Mouse (Mus musculus) intestine, embryonic 14.5 days (tissue): ENCODE measurements at regions not wholly inside any gene's neighbourhood (a gene's known extent, or its start where the extent isn't known, plus 50 kb on each side); places are given as distances from the start of the nearest gene placed in this dataset.

Experiments used
- ATAC-seq: fragments of 200-750 bp; cut with Nextera tagmentation; replicated peaks from 2 replicates; pipeline ENCODE4 v1.8.0; 2017; ENCODE audit warnings: low read depth, moderate number of reproducible peaks, moderate TSS enrichment, moderate library complexity; ENCODE audit not compliant: low FRiP score, low TSS enrichment
- DNase-seq: peaks from one replicate; pipeline ENCODE4 v3.0.0-alpha.2; 2018; ENCODE audit warnings: low spot score
- H3K27ac ChIP-seq: fragments of 300-500 bp; sonication (generic); 2 replicates; pipeline ENCODE4 v1.5.1; 2014; ENCODE audit warnings: low read depth, mild to moderate bottlenecking, control low read depth
- H3K27me3 ChIP-seq: fragments of 300-500 bp; sonication (generic); replicated peaks from 2 replicates; pipeline ENCODE4 v1.6.1; 2014; ENCODE audit warnings: low read length, control low read depth; ENCODE audit not compliant: control insufficient read depth, insufficient read depth
- H3K36me3 ChIP-seq: fragments of 300-500 bp; sonication (generic); 2 replicates; pipeline ENCODE4 v1.6.1; 2014; ENCODE audit warnings: low read length, control low read depth; ENCODE audit not compliant: control insufficient read depth, insufficient read depth
- H3K4me1 ChIP-seq: fragments of 300-500 bp; sonication (generic); replicated peaks from 2 replicates; pipeline ENCODE4 v1.6.1; 2014; ENCODE audit warnings: low read length, control low read depth, mixed read lengths; ENCODE audit not compliant: control insufficient read depth, insufficient read depth
- H3K4me2 ChIP-seq: fragments of 300-500 bp; sonication (generic); 2 replicates; pipeline ENCODE4 v1.6.1; 2014; ENCODE audit warnings: low read length
- H3K4me3 ChIP-seq: fragments of 300-500 bp; sonication (generic); 2 replicates; pipeline ENCODE4 v1.5.1; 2014; ENCODE audit warnings: low read depth, low read length, control low read depth, mixed read lengths
- H3K9ac ChIP-seq: fragments of 300-500 bp; sonication (generic); 2 replicates; pipeline ENCODE4 v1.6.1; 2014; ENCODE audit warnings: mild to moderate bottlenecking, low read length
- H3K9me3 ChIP-seq: fragments of 300-500 bp; sonication (generic); 2 replicates; pipeline ENCODE4 v1.6.1; 2016; ENCODE audit warnings: low read length, control low read depth; ENCODE audit not compliant: control insufficient read depth
- WGBS: fragments of 180-500 bp; shearing (Covaris S2); extraction: QIAGEN DNeasy Blood & Tissue Kit; methylation state at CpG from one replicate; pipeline ENCODE4 v1.1.7; 2014; 5-methylcytosine and 5-hydroxymethylcytosine counted together

DNA sequence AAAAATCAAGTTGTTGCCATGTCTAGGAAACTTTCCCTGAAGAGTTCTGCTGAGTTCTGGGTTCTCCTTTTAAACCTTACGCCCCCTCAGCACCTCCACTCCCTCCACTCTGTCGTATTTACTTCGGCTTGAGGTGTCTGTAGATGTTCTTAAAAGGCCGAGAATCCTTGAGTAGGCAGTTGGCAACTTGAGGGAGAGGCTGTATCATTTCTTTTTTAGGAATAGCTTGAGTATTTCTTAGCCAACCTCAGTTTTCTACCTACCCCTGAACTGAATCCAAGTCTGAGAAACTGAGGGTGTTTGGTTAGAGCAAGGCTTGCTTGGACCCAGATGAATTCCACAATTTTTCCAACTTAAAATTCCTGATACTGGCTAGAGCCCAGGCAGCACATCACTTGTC, 136.8 kb upstream of the Max start:
- DNase-seq (no peak), ATAC-seq (no peak)
- Histone ChIP-seq H3K4me1 (peaks cover 4% of the 10 kb centered on the region; the same call in 1 of the 2 replicates), H3K9ac (no peak overlapping the region), H3K9me3 (no peaks in the 10 kb centered on the region), H3K36me3 (no peaks in the 10 kb centered on the region), H3K4me2 (no peak overlapping the region), H3K27ac (no peak overlapping the region), H3K4me3 (no peak overlapping the region), H3K27me3 (no peaks in the 10 kb centered on the region)
- WGBS, result 90% methylated on average over 4 of the region's 4 CpGs

DNA sequence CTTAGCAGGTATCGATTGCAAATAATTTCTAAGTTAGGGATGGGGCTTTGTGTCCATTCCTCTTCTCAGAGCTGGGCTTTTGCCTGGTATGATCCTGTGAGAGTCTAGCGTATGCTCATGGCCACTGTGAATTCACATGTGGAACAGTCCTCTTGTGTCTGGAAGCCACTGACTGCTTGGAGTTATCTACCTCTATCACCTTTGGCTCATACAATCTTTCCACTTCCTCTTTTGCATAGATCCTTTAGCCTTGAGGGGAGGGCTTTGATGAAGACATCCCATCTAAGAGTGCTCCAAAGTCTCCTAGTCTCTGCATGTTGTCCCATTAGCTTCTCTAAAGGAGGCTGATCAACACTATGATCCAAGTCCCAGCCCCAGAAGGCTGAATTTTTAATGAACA, 135.8 kb upstream of the Max start:
- Histone ChIP-seq H3K36me3 (no peaks in the 10 kb centered on the region), H3K4me3 (no peak overlapping the region), H3K4me2 (no peak overlapping the region), H3K27me3 (no peaks in the 10 kb centered on the region), H3K9ac (no peak overlapping the region), H3K9me3 (no peaks in the 10 kb centered on the region), H3K27ac (no peak overlapping the region), H3K4me1 (peaks cover 6% of the 10 kb centered on the region; the same call in 1 of the 2 replicates)
- no peak for DNase-seq
- no peak for ATAC-seq
- WGBS, result 100% methylated on average over 2 of the region's 2 CpGs

- Histone ChIP-seq H3K27me3 (no peaks in the 10 kb centered on the region), H3K27ac (no peak overlapping the region), H3K4me3 (no peak overlapping the region), H3K9me3 (no peaks in the 10 kb centered on the region), H3K36me3 (no peaks in the 10 kb centered on the region), H3K4me1 (peaks cover 8% of the 10 kb centered on the region; the same call in 1 of the 2 replicates), H3K4me2 (no peak overlapping the region), H3K9ac (no peak overlapping the region)
- DNase-seq (no peak), ATAC-seq (no peak)
- WGBS, result 83% methylated on average over 4 of the region's 4 CpGs
Observed at GRCm38 (mm10) chr12:77096461-77096860, 134.5 kb upstream of the Max start.

DNA sequence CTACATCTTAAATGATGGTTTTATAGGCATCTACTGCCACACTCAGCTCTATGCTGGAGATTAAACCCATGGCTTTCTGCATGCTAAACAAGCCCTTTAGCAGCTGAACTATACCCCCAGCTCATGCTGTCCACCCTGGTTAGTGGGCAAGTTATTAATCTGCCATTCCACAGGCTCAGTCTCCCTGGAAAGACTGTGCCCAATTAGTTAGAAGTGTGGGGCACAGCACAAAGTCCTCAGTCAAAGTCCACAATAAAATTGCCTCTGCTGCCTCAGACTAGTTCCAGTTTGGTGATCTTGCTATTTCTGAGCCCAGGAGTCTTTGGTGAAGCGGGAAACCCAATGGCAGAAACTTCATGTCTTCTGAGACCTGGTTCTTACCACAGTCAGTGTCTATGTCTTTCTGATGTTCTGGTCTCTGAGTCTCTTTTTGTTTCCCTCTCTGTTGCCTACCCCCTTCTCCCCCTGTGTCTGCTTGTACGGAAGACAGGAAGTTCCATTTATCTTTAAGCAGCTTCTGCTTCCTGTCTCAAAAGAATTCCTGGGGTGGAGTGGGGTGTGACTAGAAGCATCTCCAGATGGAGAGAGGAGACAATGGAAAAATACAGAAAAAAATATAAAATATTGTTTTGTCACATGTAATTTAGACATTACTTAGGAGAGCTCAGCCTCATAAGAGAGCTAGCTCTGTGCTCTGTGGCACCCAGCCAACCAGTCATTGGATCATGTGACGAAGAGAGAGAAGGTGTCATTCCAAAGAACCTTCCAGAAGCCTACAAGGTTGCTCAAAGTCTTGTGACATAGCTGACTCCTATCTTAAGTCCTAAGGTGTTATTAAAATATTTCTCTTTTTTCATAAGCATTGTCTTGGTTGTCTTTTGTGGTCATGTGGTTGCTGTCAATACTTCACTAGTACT, 133.3 kb upstream of the Max start:
- H3K27me3 ChIP-seq, result no peaks in the 10 kb centered on the region
- no peak overlapping the region for H3K9ac ChIP-seq
- H3K4me3 ChIP-seq, result no peak overlapping the region
- H3K36me3 ChIP-seq, result no peaks in the 10 kb centered on the region
- DNase-seq (no peak), ATAC-seq (no peak)
- H3K9me3 ChIP-seq, result no peaks in the 10 kb centered on the region
- 68% methylated on average over 3 of the region's 3 CpGs for WGBS
- no peak overlapping the region for H3K4me2 ChIP-seq
- H3K27ac ChIP-seq, result no peak overlapping the region
- H3K4me1 ChIP-seq, result peaks cover 8% of the 10 kb centered on the region; the same call in 1 of the 2 replicates

DNA sequence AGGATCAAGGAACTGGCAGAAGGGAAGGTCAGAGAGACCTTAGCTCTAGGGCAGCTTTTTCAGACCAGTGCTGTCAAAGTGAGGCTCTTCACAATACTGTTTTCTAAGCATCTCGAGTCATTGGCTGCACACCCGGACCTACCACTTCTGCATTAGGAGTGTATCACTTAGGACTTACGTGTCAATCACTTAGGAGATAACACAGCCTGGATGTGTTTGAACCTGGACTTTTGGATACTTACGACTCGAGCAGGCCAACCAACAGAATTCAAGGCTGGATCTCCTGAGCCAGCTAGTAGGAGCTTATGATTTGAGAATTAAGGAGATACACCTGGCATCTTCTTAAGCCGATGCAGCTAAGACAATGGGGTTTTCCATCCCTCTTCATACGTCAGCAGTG, 132.2 kb upstream of the Max start:
- DNase-seq (no peak), ATAC-seq (no peak)
- H3K36me3 ChIP-seq, result no peaks in the 10 kb centered on the region
- 77% methylated on average over 7 of the region's 7 CpGs for WGBS
- no peak overlapping the region for H3K4me3 ChIP-seq
- H3K9ac ChIP-seq, result no peak overlapping the region
- H3K4me2 ChIP-seq, result no peak overlapping the region
- peaks cover 8% of the 10 kb centered on the region; the same call in 1 of the 2 replicates for H3K4me1 ChIP-seq
- no peaks in the 10 kb centered on the region for H3K27me3 ChIP-seq
- H3K27ac ChIP-seq, result no peak overlapping the region
- H3K9me3 ChIP-seq, result no peaks in the 10 kb centered on the region

DNA sequence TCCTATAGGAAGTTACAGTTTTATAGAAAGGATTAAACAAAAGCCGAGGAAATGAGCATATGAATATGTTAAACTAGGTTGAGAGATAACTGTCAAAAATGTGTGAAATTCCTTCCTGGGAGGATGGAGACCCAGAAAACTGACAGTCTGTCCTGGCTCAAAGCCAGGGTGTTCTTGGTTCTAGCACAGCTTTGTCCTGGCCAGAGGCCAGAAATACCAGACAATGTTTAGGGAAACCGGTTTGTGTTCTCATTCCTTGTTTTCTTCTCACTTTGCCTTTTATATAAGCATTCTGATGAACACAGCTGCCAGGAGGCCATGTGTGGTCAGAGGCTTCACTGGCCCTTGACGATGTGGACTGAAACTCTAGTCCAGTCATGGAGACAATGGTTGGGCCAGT, 130.7 kb upstream of the Max start:
- Histone ChIP-seq H3K9ac (no peak overlapping the region), H3K4me1 (peaks cover 8% of the 10 kb centered on the region; the same call in 1 of the 2 replicates), H3K4me2 (no peak overlapping the region), H3K9me3 (no peaks in the 10 kb centered on the region), H3K27me3 (no peaks in the 10 kb centered on the region), H3K36me3 (no peaks in the 10 kb centered on the region), H3K27ac (no peak overlapping the region), H3K4me3 (no peak overlapping the region)
- DNase-seq (peak; percentile 52), ATAC-seq (no peak)
- 40% methylated on average over 3 of the region's 3 CpGs for WGBS

GRCm38 (mm10) chr12:77092143-77092542, 130.1 kb upstream of the Max start:
- Histone ChIP-seq H3K27ac (no peak overlapping the region), H3K4me3 (no peak overlapping the region), H3K9me3 (no peaks in the 10 kb centered on the region), H3K4me1 (peaks cover 8% of the 10 kb centered on the region; the same call in 1 of the 2 replicates), H3K36me3 (no peaks in the 10 kb centered on the region), H3K27me3 (no peaks in the 10 kb centered on the region), H3K9ac (no peak overlapping the region), H3K4me2 (no peak overlapping the region)
- WGBS, result 79% methylated on average over 2 of the region's 2 CpGs
- no peak for DNase-seq
- no peak for ATAC-seq

DNA sequence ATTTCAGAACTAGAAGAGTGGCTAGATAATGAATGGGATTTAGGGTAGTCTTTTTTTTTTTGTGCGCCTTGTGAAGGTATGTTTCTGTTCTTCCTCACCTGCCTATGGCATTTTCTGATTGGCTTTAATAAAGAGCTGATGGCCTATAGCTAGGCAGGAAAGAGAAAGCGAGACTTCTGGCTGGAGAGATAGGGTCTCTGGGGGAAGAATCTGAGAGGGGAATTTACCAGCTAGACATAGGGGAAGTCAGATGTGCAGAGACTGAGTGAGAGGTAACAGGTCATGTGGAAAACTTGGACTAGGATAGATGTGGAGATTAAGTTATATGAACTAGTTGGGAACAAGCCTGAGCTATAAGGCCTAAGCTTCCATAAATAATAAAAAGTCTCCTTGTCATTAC, 129.7 kb upstream of the Max start:
- no peak overlapping the region for H3K4me3 ChIP-seq
- H3K36me3 ChIP-seq, result no peaks in the 10 kb centered on the region
- H3K4me1 ChIP-seq, result peaks cover 8% of the 10 kb centered on the region; the same call in 1 of the 2 replicates
- no peak overlapping the region for H3K9ac ChIP-seq
- DNase-seq (no peak), ATAC-seq (no peak)
- H3K9me3 ChIP-seq, result no peaks in the 10 kb centered on the region
- no peak overlapping the region for H3K4me2 ChIP-seq
- H3K27ac ChIP-seq, result no peak overlapping the region
- H3K27me3 ChIP-seq, result no peaks in the 10 kb centered on the region
- 89% methylated on average over 2 of the region's 2 CpGs for WGBS

GRCm38 (mm10) chr12:77090525-77090924, 128.5 kb upstream of the Max start:
- no peak for ATAC-seq

More at GRCm38 (mm10) chr12:77090525-77090924, 128.5 kb upstream of the Max start:
- H3K4me1 ChIP-seq, result peaks cover 8% of the 10 kb centered on the region; the same call in 1 of the 2 replicates
- no peak overlapping the region for H3K4me2 ChIP-seq
- no peaks in the 10 kb centered on the region for H3K27me3 ChIP-seq
- H3K27ac ChIP-seq, result no peak overlapping the region
- no peak for DNase-seq
- WGBS, result 87% methylated on average over 3 of the region's 3 CpGs
- no peak overlapping the region for H3K4me3 ChIP-seq
- no peak overlapping the region for H3K9ac ChIP-seq
- H3K9me3 ChIP-seq, result no peaks in the 10 kb centered on the region
- H3K36me3 ChIP-seq, result no peaks in the 10 kb centered on the region
